Mouse (Mus musculus) frontal cortex, postnatal 36 days (tissue): ENCODE results near the gene Nuak2.
"Not testable (repeated sequence)": the region's sequence is repeated elsewhere in the genome, so short reads cannot be mapped to it uniquely, and the experiment has no call there.

Experiments used
- DNase-seq, 2 experiments: peaks; one replicate each; pipeline ENCODE4 v3.0.0; 2022; ENCODE audit warnings: low spot score in 2 of 2

The Nuak2 gene

DNA sequence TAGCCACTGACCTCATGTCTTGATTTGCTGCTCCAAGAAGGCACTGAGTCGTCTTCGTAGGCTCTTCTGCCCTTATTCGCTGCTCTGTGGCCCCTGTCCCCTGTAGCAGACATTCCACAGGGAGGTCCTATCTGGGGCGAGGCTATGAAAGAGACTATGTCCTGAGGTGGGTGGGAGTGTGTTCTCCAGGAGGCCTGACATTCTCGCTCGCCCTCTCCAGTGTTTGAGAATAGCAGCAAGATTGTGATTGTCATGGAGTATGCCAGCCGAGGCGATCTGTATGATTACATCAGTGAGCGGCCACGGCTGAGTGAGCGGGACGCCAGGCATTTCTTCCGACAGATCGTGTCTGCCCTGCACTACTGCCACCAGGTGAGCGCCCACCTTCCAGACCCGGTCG lies 11.6 kb downstream of the Nuak2 start:
- no peak for DNase-seq

DNA sequence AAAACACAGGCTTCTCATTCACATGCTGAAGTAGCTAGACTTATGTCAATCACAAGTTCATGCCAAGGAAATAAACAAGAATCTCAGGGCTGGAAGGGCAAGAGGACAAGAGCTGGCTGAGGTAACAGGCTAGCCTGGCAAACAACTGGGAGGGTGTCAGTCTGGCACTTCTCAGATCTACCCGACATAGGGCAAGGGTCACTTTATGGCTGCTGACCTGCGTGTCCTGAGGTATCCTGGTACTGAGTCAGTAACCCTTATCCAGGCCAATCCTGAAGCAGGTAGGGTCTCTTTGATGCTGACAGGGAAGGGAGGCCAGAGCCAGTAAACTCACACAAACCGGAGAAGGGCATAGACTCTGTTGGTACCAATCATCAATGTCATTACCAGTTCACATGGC lies 12.6 kb downstream of the Nuak2 start:
- no peak for DNase-seq

GRCm38 (mm10) chr1:132329656-132330055 lies 13.7 kb downstream of the Nuak2 start:
- no peak for DNase-seq

GRCm38 (mm10) chr1:132330397-132330796 lies 14.5 kb downstream of the Nuak2 start:
- DNase-seq = no peak

DNA sequence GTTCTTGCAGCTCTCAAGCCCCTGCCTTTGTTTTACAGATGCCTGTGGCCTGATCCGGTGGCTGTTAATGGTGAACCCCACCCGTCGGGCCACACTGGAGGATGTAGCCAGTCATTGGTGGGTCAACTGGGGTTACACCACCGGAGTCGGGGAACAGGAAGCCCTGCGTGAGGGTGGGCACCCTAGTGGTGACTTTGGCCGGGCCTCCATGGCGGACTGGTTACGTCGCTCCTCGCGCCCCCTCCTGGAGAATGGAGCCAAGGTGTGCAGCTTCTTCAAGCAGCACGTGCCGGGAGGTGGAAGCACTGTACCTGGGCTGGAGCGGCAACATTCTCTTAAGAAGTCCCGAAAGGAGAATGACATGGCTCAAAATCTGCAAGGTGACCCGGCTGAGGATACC lies 15.4 kb downstream of the Nuak2 start:
- DNase-seq = no peak

DNA sequence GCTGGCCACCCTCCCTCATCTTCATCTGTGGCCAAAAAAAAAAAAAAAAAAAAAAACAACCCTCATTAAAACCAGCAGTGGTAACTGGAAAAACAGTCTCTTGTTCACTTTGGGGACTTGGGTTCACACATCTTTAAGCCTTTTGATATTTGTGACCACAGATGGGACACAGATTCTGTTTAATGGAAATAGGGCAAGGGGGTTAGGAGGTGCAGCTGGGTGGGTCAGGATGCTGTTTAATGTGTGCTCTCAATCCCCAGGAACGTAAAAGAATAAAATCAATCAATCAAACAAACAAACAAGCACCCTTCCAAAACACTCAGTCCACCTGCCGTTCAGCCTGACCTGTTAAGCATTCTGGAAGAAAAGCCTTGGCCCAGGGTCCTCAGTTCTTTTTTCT lies 17.3 kb downstream of the Nuak2 start:
- no peak for DNase-seq

DNA sequence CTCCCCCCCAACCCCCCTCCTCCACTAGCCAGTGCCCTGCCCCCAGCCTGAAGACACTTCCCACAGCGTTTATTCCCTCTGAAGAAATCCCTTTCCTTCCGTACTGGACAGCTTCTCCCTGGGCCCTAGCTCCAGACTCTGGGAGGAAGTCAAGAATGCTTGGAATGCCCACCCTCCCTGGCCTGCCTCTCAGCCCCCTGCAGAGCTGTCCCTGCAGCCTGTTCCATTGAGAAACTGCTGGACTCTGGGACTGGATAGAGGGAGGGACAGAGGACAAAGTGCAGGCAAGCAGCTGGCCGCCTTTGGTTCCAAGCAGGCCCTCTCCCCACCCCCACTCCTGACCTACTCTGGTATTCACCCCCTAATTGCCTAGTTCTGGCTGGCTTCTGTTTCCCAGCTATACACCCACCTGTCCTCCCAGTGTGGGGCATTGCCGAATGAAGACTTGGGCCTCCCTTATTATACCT lies 17.8 kb downstream of the Nuak2 start:
- DNase-seq = peak in 1 of 2 experiments; percentile 15

DNA sequence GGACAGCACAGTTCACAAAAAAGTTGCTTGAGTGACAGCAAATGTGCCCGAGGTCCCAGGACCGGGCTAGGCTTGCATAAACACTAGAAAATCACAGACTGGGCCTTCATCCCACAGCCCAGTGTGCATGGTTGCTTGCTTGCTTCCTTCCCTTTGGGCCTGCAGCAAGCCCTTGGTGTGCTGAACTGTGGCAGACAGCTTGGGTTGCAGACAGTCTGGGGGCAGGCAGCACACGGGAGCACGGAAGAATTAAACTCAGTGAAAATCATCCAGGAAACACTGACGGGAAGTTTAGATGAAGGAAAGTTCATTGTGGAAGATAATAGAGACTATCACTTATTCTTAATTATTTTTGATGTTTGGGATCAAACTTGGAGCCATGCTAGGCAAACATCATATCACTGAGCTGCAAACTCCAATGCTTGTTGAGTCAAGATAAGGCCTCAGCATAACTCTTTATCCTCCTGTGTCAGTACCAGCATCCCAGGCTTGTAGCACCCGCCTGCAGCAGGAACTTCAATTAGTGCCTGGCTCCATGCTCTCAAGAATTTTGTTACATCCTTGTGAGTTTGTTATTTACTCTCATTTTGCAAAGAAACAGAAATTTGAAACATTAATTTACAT lies 18.4 kb downstream of the Nuak2 start:
- no peak for DNase-seq

GRCm38 (mm10) chr1:132335378-132335965 lies 19.5 kb downstream of the Nuak2 start:
- no peak for DNase-seq

- DNase-seq = no peak
Measured at GRCm38 (mm10) chr1:132336921-132337320, 21.0 kb downstream of the Nuak2 start.

- DNase-seq = no peak
Measured at GRCm38 (mm10) chr1:132338027-132338660, 22.2 kb downstream of the Nuak2 start.

DNA sequence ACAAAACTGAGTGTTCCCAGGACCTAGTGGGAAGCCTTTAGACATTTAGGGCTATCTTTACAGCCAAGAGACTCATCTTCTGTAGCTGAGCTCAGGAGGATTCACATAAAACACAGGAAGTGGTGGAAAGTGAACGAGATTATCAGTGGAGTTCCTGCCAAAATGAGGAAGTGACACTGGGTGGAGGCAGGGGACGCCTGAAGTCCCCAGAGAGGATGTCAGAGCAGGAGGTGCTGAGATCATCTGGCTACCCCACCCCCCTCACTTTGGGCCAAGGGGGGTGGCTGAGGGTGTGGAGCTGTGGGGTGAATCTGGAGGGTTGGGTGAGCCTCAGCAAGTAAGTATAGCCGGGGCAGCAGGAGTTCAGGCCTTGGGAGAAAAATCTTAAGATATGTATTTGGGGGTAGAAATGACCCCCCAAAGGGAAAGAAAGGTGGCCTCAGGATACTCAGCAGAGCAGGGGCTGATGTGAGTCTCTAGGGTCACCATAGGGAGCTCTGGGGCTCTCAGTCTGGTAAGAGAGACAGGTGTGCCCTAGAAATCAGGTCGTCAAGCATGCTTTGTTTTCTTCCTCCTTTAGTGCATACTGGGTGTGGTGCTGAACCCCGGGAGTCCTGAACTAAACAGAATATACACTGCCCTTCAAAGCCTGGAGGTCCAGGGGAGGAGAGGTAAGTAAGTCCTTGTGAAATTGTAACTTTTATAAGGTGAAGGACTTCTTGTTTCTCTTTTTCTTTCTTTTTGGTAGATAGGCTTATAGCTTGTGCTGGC lies 26.0 kb downstream of the Nuak2 start:
- no peak for DNase-seq

GRCm38 (mm10) chr1:132342518-132342917 lies 26.6 kb downstream of the Nuak2 start:
- no peak for DNase-seq

DNA sequence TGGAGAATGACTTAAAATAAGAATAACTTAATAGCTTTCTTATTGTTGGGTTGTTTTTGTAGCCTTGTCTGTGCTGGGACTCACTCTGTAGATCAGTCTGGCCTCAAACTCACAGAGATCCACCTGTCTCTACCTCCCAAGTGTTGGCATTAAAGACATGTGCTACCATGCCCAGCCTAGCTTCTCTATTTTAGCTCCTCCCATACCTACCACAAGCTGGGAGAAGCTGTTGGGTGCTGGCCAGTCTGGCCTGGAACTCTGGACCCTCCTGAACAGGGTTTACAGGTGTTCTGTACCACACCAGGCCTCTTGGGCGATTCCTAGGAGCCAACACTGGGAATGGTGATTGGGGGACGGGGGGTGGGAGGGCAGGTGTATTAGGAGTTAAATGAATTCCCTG lies 27.3 kb downstream of the Nuak2 start:
- DNase-seq = no peak

DNA sequence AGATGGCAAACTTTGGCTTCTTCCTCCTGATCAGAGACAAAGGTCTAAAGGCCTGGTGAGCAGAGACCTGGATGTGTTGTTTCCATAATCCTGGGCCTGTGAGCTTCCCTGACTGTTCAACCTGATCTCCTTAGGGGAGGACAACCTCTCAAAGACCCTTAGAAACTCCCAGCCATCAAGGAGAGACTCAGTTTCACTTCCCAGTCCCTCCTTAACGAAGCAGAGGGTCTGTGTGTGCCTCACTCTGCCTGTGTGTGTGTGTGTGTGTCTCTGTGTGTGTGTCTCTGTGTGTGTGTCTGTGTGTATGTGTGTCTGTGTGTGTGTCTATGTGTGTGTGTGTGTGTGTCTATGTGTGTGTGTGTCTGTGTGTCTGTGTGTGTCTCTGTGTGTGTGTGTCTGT lies 27.7 kb downstream of the Nuak2 start:
- DNase-seq = no peak

GRCm38 (mm10) chr1:132345514-132345913 lies 29.6 kb downstream of the Nuak2 start:
- no peak for DNase-seq

- DNase-seq = no peak
Measured at GRCm38 (mm10) chr1:132346134-132346851, 30.4 kb downstream of the Nuak2 start.

GRCm38 (mm10) chr1:132346951-132347350 lies 31.0 kb downstream of the Nuak2 start:
- DNase-seq = no peak

- DNase-seq = no peak
Measured at GRCm38 (mm10) chr1:132348401-132348800, 32.5 kb downstream of the Nuak2 start.

- DNase-seq = not testable (repeated sequence)
Measured at GRCm38 (mm10) chr1:132349049-132349448, 33.1 kb downstream of the Nuak2 start.

- not testable (repeated sequence) for DNase-seq
Measured at GRCm38 (mm10) chr1:132349601-132350000, 33.7 kb downstream of the Nuak2 start.

DNA sequence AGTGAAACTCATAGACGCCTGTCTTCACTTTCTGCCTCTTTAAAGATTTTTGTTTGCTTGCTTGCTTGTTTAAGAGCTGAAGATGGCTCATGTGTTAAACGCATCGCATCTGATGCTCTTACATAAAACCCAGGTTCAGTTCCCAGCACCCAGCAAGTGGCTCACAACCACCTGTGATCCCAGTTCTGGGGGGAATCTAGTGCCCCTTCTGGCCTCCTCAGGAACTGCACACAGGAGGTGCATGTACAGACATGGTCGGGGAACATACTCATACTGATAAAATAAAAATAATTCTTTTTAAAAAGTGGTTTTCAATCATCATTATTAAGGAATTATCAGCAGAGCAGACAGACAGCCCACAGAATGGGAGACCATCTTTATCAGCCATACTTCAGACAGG lies 35.1 kb downstream of the Nuak2 start:
- DNase-seq = no peak
